Mouse (Mus musculus) left cerebral cortex, adult 9 months (tissue): Measurements from ENCODE around the gene Ubr4.

Source experiments
- DNase-seq, 2 experiments: peaks; one replicate each; pipeline ENCODE4 v3.0.0; 2022; ENCODE audit warnings: low spot score in 2 of 2

The Ubr4 gene

GRCm38 (mm10) chr4:139535719-139536118 is 183.3 kb downstream of the Ubr4 start:
- DNase-seq: no peak

- DNase-seq: no peak
Observed at GRCm38 (mm10) chr4:139536706-139537105, 184.3 kb downstream of the Ubr4 start.
